Mouse (Mus musculus) lung, postnatal 36 days (tissue): Measurements from ENCODE around the gene Ugt1a6b.

Source experiments
- DNase-seq: peaks from one replicate; pipeline ENCODE4 v3.0.0; 2022; ENCODE audit warnings: mixed read lengths

Gene Ugt1a6b

DNA sequence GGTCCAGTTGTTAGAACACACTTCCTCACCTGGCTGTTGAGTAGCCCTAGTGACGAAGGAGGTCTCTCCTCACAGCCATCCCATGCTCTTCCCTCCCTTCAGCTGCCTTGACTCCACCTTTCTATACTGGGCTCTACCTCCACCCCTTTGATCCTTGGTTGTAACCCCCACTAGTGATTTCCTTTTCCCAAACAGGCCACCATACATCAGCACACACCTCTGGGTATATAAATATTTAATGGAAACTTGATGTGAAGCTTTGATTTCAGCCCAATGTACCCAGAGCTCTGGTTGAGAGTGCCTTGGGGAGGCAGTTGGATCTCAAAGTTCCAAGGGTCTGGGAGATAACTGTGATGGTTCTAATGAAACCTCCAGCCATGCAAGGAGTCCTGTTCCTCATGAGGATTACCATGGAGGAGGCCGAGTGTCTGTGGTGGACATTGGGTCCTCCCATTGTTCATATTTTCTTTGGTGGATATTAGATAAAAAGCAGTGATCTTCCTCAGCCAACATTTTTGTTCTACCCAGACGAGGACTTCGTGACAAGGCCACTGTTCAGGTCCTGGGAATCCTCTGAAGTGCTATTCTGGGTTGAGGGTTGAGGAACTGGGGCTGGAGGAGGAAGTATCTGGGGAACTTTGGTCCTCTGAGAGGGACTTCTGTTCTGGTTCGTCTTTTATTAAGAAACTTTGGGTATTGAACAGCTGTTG is 123.8 kb downstream of the Ugt1a6b start, which contains the start of gene Mroh2a:
TSS of gene Mroh2a (plus strand) at position 317 of the 710 bp plus-strand sequence.
- DNase-seq = peak; percentile 16

DNA sequence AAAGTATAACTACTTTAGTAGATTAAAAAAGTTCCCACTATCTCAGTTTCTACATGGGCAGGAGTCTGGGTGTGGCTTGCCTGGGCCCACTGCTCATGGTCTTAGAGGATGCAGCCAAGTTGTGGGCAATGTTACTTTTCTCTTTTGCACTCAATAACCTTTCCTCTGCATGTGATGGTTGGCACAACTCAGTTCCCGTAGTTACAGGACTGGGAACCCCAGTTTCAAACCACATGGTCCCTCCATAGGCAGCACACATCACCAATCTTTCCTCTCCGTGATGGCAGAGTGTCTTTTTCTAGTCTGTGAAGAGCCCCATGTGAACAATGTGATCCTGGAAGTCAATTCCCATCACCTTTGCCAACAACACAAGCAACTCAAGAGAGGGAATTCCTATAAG is 124.4 kb downstream of the Ugt1a6b start:
- DNase-seq = no peak

DNA sequence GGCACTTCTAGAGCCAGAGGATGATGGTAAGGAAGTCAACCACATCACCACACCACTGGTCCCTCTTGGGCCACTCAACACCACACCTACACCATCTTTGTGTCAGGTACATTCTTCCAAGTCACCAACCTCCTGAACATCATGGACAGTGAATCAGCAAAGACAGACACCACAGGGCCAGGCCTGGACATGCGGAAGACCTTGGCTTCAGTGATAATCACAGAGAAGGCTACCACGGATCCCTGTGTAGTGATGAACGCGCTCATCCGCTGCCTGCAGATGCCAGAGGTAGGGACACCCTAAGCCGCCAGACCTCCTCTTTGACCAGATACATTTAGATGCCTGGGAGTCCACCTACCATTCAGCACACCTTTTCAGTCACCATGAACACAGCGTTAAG is 125.1 kb downstream of the Ugt1a6b start:
- DNase-seq = no peak

DNA sequence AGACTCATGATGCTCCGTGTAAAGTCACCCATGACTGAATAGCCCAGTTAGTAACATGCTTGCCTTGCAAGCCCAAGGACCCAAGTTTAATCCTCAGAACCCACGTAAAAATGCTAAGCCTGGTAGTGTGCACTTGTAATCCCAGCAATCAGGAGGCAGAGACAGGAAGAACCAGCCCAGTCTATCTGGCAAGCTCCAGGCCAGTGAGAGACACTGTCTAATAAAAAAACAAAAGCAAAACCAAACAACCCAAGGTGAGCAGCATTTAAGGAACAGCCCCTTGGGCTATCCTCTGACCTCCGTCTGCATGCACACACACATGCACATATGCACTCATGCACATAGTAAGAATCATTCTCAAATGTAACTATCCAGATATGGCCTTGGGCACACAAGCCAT is 126.5 kb downstream of the Ugt1a6b start:
- no peak for DNase-seq

DNA sequence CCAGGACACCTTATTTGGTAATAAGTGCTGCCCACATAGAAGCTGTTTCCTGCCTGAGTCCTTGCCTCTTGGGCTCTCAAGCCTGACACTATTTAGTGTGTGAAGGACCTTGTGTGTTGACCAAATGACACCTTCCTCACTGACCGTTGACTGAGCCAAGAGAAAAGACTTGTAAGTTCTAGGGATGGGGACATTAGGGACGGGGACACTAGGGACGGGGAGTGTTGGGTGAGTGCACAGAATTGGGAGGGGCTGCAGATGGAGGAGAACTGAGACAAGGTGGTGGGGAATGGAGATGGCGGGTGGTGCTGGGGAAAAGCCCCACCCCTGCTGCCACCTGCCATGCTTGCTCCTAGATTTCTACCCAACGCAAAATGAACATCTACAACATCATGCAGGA is 126.9 kb downstream of the Ugt1a6b start:
- no peak for DNase-seq

DNA sequence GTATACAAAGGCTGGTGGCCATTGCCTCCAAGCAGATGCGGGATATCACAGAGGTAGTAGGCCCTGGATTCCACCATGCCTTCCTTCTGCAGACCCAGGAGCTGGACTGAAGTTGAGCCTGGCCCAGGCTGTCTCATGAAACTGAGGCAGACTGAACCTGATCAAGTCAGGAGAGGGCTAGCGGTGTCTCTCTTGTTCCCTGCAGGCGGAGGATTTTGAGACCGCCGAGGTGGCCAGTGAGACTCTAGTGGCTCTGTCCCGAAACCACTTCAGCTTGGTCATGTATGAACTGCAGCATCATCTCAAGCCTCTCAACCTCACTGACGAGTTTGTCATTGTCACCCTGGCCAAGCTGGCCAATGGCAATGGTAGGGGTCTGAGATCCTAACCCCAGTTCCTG is 127.4 kb downstream of the Ugt1a6b start:
- DNase-seq = no peak

DNA sequence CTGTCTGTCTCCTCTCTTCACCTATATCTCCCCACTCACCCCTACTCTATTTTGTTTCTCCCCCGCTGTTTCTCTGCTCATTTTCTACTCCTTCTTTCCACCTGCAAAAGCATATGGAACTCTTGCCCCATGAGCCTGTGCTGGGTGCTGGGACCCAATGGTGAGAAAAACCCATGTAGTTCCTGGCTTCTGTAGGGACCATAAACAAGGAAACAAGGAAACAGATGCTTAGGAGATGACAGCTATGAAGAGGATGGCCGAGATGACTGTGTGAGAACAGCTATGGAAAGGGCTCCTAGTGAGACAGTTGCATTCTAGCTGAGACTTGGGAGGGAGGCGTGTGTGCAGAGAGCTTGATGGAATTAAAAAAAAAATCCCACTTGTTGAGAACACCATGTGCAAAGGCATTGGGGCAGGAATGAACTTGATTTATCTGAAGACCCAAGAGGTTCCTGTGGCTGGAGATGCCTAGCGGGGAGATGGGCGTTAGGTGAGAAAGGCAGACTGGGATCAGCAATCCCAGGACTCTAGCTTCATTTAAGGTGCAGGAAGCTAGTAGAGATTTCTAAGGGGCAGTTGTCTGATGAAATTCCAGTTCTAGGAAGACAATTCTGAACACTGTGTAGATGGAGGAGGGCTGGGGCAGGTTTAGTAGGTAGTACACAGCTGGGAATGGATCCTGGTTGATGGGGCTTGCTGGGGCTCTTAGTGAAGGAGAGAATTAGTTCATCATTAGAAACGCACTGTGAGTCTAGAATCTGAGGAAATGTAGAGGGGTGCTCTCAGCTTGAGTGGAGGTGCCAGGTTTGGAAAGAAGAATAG is 128.1 kb downstream of the Ugt1a6b start:
- DNase-seq = no peak

DNA sequence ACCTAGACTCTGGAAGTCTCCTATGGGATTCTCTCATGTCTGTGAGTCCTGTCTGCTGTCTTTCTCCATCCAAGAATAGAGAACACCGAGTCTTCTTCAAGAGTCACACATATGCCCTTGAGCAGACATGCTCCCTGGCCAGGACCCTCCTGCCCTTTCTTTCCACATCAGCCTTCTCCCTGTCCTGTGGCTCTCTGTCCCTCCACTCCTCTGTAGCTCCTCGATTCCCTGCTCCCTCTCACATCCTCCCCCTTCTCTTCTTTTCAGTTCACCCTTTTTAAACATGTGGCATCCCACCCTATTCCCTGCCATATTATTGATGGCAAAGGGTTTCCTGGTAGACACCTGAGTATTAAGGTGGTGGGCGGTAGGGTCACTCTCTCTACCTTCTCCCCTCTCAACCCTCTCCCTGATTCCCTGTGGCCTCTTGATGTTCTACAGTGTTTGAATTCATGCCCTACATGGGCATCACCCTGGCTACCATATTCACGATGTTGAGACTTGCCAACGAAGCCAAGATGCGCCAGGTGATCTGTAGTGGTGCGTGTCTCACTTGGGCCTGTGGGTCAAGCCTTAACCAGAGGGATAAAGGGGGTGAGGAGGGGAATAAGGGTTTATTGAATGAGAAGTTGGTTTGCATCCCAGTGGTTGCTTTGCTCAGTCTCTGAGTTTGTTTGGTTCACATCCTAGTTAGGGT is 128.9 kb downstream of the Ugt1a6b start:
- no peak for DNase-seq

DNA sequence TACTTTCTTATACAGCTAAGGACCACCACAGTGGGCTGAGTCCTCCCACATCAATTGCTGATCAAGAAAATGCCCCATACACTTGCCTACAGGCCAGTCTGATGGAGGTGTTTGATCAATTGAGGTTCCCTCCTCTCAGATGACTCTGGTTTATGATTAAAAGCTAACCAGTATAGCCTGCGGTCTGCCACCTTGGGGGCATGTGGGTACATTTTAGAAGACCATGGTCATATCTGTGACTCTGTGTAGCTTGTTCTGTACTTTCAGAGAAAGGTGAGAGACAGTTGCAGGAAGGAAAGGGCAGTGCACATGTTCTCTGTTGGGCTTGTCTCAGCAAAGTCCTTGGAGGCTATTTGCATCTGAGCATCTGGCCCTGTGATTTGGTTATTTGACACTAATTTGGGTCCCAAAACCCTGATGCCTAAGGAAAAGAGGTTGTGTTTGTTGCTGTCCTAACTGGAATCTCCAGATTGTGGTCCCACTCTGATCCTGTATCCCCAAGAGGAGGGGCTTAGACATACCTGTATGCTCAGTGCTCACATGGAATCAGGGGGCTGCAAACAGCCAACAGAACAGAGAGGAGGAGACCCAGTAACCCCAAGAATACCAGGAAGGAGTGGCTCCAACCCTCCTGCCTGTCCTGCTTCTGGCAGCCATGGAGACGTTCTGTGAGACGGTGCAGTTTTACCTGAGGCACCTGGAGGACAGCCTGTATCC is 129.8 kb downstream of the Ugt1a6b start:
- no peak for DNase-seq

DNA sequence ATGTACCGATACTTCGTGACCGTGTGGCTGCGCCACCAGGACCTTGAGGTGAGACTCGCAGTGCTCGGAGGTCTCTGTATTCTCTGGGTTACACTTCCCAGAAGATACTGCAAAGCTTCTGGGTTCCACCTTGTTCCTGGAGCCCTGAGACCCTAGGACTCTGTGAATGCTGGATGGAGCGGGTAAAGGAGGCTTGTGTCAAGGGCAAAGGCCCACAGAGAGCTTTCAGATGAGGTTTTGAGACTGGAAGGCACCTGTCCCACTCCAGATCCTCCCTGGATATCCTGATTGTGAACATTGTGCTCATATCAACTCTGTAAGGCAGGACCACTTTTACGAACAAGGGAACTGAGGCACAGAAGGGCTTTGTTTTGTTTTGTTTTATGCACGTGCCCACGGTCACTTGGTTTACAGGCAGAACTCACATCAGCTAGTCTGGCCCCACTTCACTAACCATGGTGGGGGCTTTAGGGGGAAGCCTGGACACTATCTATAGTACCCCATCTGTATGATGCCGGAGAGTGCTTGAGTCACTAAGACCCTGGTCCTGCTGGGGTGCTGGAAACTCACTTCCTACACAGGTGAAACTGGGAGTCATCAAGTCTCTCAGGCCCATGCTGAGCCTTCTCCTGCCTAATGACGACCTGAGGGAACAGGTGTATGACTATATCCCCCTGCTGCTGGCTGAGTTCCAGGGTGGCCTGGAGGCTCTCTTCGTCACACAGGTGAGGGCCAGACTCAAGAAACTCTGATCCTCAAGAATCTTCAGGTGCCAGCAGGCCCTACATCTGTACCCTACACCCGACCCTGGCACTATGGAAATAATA is 130.6 kb downstream of the Ugt1a6b start:
- DNase-seq = no peak

DNA sequence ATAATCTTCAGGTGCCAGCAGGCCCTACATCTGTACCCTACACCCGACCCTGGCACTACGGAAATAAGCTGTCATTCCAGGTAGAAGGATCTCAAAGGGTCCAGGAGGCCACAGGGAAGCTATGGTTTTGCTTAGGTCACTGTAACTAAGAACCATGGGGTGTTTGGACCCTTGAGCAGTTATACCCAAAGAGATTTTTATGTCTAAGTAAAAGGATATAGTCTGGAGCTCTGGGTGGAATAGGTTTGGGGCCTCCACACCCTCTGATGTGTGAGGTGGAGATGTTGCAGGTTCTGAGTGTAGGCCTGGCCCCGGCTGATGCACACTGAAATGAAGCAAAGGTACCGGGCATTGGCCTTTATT is 131.2 kb downstream of the Ugt1a6b start:
- no peak for DNase-seq

DNA sequence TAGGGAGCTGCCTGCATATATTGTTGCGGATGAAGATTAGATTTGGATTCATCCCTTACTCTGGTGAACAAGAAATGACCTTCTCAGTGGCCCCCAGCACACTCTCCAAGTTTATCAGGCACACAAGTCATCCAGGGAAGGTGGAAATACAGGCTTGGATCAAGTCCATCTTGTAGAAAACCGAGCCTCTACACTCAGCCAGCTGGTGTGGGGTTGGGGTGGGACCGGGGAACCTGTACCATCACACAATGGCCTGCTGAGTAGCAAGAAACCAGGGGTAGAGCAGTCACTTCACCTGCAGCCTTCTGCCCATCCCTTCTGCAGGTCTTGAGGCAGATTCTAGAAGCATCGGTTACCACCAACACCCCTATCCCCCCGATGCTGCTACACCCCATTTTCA is 131.6 kb downstream of the Ugt1a6b start:
- no peak for DNase-seq

DNA sequence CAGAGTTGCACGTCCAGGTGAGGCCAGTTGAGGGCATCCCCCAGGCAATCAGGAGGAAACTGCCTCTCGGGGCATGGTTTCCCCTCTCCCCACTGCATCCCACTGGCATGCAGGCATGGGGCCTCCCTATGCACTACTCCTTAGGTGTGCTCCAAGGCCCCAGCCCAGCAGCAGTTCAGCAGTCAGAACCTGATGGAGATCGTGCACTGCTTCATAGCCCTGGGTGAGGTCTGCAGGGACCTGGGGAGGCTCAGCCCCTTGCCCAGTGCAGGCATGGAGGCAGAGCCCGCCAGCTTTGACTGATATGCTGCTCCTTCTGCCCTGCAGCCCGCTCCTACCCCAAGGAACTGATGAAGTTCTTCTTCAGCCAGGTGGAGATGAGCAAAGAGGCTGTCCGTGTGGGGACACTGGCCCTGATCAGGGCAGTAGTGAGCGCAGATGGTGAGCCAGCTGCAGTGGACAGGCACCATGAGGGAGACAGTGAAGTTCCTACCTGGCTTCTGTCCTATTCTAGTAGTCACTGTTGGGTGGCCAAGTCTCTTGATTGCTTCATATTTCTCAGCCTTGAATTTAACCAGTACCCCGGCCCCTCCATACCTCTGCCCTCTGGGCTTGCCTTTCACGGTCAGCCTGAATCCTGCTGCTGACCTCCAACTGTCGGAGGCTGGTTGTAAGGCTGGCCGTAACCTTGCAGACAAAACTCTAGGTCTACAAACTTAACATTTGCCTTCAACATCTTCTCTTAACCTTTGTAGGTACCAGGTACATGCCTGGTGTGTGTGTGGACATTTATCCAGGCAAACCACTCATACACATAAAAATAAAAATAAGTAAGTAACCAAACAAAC is 132.2 kb downstream of the Ugt1a6b start:
- DNase-seq = no peak

DNA sequence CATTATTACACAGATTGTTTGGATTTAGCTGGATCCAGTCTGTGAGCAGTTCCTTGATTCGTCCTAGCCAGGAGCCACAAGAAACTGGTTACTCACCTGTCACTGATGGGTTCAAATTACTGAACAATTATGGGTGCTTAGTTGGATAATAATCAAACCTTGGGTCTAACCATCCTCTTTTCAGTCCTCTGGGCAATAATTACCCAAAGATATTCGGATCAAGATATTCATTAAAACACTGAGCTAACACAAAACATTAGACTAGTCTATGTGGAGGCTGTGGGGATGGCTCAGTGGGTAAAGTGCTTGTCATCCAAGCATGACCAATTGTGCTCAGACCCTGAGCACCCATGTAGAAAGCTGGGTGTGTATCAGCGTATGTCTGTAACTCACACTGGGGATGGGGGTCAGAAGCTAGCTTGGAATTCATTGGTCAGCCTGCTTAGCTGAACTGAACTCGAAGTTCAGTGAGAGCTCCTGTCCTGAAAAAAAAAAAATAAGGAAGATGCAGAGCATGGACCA is 132.9 kb downstream of the Ugt1a6b start:
- no peak for DNase-seq

DNA sequence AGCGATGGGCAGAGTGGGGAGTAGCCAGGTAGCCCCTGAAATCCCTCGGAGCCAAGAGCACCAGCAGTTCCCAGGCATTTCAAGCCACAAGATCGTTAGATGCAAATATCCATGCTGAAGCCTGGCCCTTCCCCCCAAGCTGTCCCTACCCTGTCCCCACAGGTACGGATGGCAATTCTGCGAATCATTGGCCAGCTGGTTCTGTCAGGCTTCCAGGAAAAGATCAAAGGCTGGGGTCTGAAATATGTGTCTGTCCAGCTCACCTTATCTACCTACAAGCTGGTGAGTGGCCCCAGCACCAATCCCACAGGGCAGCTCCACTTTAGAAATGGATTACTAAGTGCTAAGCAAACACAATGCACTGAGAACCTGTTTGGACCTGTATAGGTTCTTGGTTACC is 134.3 kb downstream of the Ugt1a6b start:
- DNase-seq = peak; percentile 48

DNA sequence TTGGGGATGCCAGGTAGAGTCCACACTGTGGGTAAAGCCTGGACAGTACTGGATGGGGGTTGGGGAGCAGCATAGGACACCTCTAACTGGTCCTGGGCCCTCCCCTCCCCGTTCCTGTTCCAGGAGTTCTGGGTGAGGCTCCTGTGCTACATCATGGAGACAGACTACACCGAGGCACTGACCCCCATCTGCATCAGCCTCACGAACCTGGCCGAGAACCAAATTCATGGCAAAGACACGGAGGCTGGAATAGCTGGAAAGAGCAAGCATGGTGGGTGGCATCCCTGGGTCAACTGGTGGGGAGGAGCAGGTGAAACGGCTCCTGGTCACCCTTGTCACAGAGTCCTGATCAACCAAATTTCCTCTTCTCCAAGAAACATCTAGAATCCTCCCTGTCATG is 135.7 kb downstream of the Ugt1a6b start:
- no peak for DNase-seq

DNA sequence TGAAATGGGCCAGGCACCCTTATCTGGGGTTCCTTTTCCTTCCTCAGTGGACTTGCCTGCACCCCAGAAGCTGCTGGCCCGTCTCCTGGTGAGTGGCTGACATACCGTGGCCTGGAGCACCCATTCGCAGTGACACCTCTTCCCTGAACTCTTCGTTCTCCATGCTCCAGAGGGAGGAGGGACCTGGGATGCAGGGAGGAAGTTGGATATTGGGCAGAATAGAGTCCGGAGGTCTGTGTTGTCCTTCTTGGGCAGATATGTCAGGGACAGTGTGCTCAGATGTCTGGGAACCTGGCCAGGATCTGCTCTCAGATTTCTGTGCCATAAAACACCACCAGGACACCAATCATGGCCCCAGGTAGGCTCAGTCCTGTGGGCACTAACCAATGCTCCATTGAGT is 137.0 kb downstream of the Ugt1a6b start:
- DNase-seq = no peak

DNA sequence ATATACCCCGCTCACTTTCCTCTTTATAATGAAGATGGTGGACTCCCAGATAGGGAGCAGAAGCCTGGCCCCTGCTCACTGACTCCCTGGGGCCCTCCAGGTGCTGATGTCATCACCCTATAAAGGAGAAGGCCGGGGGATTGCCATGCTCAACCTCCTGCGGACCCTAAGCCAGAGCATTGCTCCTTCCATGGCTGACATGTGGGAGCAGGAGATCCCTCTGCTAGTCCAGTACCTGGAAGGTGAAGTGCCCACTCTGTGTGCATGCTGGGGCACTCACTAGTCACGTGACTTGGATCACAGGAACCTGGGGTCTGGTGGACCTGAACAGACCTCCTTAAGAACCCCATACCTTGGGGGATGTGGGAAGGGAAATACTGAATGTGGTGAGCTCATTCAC is 137.5 kb downstream of the Ugt1a6b start:
- no peak for DNase-seq

DNA sequence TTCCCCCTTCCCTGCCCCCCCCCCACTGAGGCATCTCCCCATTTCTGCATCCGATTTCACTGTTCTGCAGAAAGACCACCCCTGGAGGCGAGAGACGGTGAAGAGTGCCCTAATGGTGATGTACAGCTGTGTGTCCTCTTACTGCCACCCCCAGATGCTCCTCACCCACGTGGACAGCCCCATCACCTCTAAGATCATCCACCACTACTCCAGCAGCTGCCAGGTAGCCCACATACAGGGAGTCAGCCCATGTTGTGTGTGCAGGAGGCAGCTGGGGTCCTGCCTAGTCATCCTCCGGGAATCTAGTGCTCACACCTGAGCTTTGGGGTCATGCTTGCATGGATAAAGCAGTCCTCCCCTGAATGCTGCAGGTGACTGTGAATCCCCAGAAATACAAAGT is 140.8 kb downstream of the Ugt1a6b start:
- no peak for DNase-seq

DNA sequence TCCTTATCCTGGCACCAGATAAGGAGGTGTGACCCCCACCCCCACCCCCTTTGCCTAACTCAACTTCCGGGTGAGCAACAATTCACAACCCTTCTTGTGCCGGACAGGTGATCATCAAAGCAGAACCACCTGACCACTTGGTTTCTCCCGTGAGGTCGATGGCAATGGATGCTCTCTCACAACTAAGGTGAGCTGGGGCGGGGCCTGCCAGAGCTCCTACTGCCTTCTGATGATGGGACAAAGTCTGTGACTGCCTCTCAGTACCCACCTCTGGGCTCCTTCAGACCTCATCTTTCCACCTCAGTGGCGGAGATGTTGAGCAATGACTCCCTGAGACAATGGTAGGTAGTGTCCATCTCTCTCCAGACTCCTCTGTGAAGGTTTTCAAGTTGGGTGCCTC is 142.8 kb downstream of the Ugt1a6b start:
- DNase-seq = no peak

DNA sequence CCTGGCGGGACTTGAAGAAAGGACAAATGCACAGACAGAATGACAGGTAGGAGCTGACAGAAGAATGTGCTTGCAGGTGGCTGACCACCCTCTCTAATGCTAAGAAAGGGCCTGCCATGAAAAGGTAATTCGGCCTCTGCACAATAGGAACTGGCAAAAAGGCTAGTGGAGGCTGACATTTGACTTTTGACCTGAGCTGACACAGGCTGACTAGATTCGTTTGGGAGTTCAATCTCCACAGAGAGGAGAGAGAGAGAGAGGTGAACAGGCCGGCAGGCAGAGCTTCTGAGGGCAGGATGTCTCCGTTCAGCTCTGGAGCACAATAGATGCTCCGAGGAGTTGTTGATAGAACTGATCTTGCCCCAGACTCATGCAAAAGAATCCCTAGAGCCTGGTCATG is 143.3 kb downstream of the Ugt1a6b start:
- no peak for DNase-seq
